Mouse (Mus musculus): ENCODE measurements around the gene Slc26a1. TPM values are rescaled to one million over a fixed set of nuclear protein-coding genes. Genes with fewer than 3 reads are reported as not detected.

Slc26a1 gene
- polyA plus RNA-seq, 1 experiment from 2014 or later: 2.1 TPM

GRCm38 (mm10) chr5:108703754-108704626 lies 28.6 kb upstream of the Slc26a1 start:
- no peak overlapping the region for H3K4me3 ChIP-seq (ENCODE audit: low read depth, low read length)
- ATAC-seq: peak; percentile 79
- peaks cover 30% of the 10 kb centered on the region for H3K36me3 ChIP-seq (ENCODE audit: control insufficient read depth, insufficient read depth)
- no peak for TF ChIP-seq CTCF (IDR thresholded peaks at IDR 0.05; ENCODE audit: low read depth)
- H3K4me1 ChIP-seq (replicated peaks; ENCODE audit: control insufficient read depth, insufficient read depth, low read length): peaks cover 16% of the 10 kb centered on the region; the same call in 1 of the 2 replicates
- 46% methylated on average over 12 of the region's 12 CpGs for WGBS
- 0 out of 2 replicates have a peak overlapping the region, but pooled peaks have one; percentile 13 for H3K4me2 ChIP-seq (replicated peaks; ENCODE audit: low read depth)
- no peaks in the 10 kb centered on the region for H3K9me3 ChIP-seq (ENCODE audit: control insufficient read depth)
- 0 out of 2 replicates have a peak overlapping the region, but pooled peaks have one; percentile 41 for H3K27ac ChIP-seq (ENCODE audit: low read depth, low read length)
- H3K27me3 ChIP-seq (replicated peaks; ENCODE audit: control insufficient read depth, insufficient read depth, low read length): no peaks in the 10 kb centered on the region
- H3K9ac ChIP-seq (ENCODE audit: low read depth, low read length): no peak overlapping the region

- ATAC-seq: no peak
- H3K9ac ChIP-seq (ENCODE audit: low read depth, low read length): no peak overlapping the region
Observed at GRCm38 (mm10) chr5:108701341-108702021, 26.1 kb upstream of the Slc26a1 start.

GRCm38 (mm10) chr5:108700346-108700745 lies 25.0 kb upstream of the Slc26a1 start:
- Histone ChIP-seq H3K4me1 (replicated peaks; ENCODE audit: control insufficient read depth, insufficient read depth, low read length) (peaks cover 16% of the 10 kb centered on the region; the same call in 1 of the 2 replicates), H3K4me3 (ENCODE audit: low read depth, low read length) (no peak overlapping the region), H3K36me3 (ENCODE audit: control insufficient read depth, insufficient read depth) (peaks cover 10% of the 10 kb centered on the region), H3K27me3 (replicated peaks; ENCODE audit: control insufficient read depth, insufficient read depth, low read length) (no peaks in the 10 kb centered on the region), H3K4me2 (replicated peaks; ENCODE audit: low read depth) (no peak overlapping the region), H3K9ac (ENCODE audit: low read depth, low read length) (no peak overlapping the region), H3K27ac (ENCODE audit: low read depth, low read length) (peak overlapping the region; percentile 8; the same call in 1 of the 2 replicates), H3K9me3 (ENCODE audit: control insufficient read depth) (no peaks in the 10 kb centered on the region)
- TF ChIP-seq CTCF (IDR thresholded peaks at IDR 0.05; ENCODE audit: low read depth): no peak
- ATAC-seq: peak; percentile 20
- 25% methylated on average over 3 of the region's 3 CpGs for WGBS

More at GRCm38 (mm10) chr5:108701341-108702021, 26.1 kb upstream of the Slc26a1 start:
- no peaks in the 10 kb centered on the region for H3K27me3 ChIP-seq (replicated peaks; ENCODE audit: control insufficient read depth, insufficient read depth, low read length)
- no peak overlapping the region for H3K27ac ChIP-seq (ENCODE audit: low read depth, low read length)
- TF ChIP-seq CTCF (IDR thresholded peaks at IDR 0.05; ENCODE audit: low read depth): no peak
- H3K4me2 ChIP-seq (replicated peaks; ENCODE audit: low read depth): no peak overlapping the region
- no peaks in the 10 kb centered on the region for H3K9me3 ChIP-seq (ENCODE audit: control insufficient read depth)
- H3K36me3 ChIP-seq (ENCODE audit: control insufficient read depth, insufficient read depth): peaks cover 22% of the 10 kb centered on the region
- no peak overlapping the region for H3K4me3 ChIP-seq (ENCODE audit: low read depth, low read length)
- WGBS: 75% methylated on average over 10 of the region's 10 CpGs
- peaks cover 16% of the 10 kb centered on the region; the same call in 1 of the 2 replicates for H3K4me1 ChIP-seq (replicated peaks; ENCODE audit: control insufficient read depth, insufficient read depth, low read length)

GRCm38 (mm10) chr5:108697341-108697753 lies 22.0 kb upstream of the Slc26a1 start:
- Histone ChIP-seq H3K27ac (ENCODE audit: low read depth, low read length) (no peak overlapping the region), H3K36me3 (ENCODE audit: control insufficient read depth, insufficient read depth) (no peaks in the 10 kb centered on the region), H3K4me1 (replicated peaks; ENCODE audit: control insufficient read depth, insufficient read depth, low read length) (peaks cover 4% of the 10 kb centered on the region; the same call in 1 of the 2 replicates), H3K27me3 (replicated peaks; ENCODE audit: control insufficient read depth, insufficient read depth, low read length) (no peaks in the 10 kb centered on the region), H3K9me3 (ENCODE audit: control insufficient read depth) (no peaks in the 10 kb centered on the region), H3K4me2 (replicated peaks; ENCODE audit: low read depth) (no peak overlapping the region), H3K4me3 (ENCODE audit: low read depth, low read length) (no peak overlapping the region), H3K9ac (ENCODE audit: low read depth, low read length) (no peak overlapping the region)
- 39% methylated on average over 4 of the region's 4 CpGs for WGBS
- TF ChIP-seq CTCF (IDR thresholded peaks at IDR 0.05; ENCODE audit: low read depth): no peak
- no peak for ATAC-seq

- Histone ChIP-seq H3K9me3 (ENCODE audit: control insufficient read depth) (no peaks in the 10 kb centered on the region), H3K4me1 (replicated peaks; ENCODE audit: control insufficient read depth, insufficient read depth, low read length) (peaks cover 9% of the 10 kb centered on the region), H3K9ac (ENCODE audit: low read depth, low read length) (no peak overlapping the region), H3K4me3 (ENCODE audit: low read depth, low read length) (no peak overlapping the region), H3K36me3 (ENCODE audit: control insufficient read depth, insufficient read depth) (no peaks in the 10 kb centered on the region), H3K4me2 (replicated peaks; ENCODE audit: low read depth) (no peak overlapping the region), H3K27me3 (replicated peaks; ENCODE audit: control insufficient read depth, insufficient read depth, low read length) (no peaks in the 10 kb centered on the region), H3K27ac (ENCODE audit: low read depth, low read length) (no peak overlapping the region)
- WGBS: 75% methylated on average over 3 of the region's 3 CpGs
- no peak for TF ChIP-seq CTCF (IDR thresholded peaks at IDR 0.05; ENCODE audit: low read depth)
- ATAC-seq: no peak
Observed at GRCm38 (mm10) chr5:108696542-108696941, 21.2 kb upstream of the Slc26a1 start.

- Histone ChIP-seq H3K9ac (ENCODE audit: low read depth, low read length) (no peak overlapping the region), H3K27ac (ENCODE audit: low read depth, low read length) (no peak overlapping the region), H3K27me3 (replicated peaks; ENCODE audit: control insufficient read depth, insufficient read depth, low read length) (no peaks in the 10 kb centered on the region), H3K4me1 (replicated peaks; ENCODE audit: control insufficient read depth, insufficient read depth, low read length) (peaks cover 9% of the 10 kb centered on the region), H3K36me3 (ENCODE audit: control insufficient read depth, insufficient read depth) (no peaks in the 10 kb centered on the region), H3K9me3 (ENCODE audit: control insufficient read depth) (no peaks in the 10 kb centered on the region), H3K4me2 (replicated peaks; ENCODE audit: low read depth) (peak overlapping the region; percentile 96; the same call in 1 of the 2 replicates), H3K4me3 (ENCODE audit: low read depth, low read length) (no peak overlapping the region)
- no peak for ATAC-seq
- WGBS: 93% methylated on average over 11 of the region's 12 CpGs
- TF ChIP-seq CTCF (IDR thresholded peaks at IDR 0.05; ENCODE audit: low read depth): no peak
Observed at GRCm38 (mm10) chr5:108695861-108696260, 20.5 kb upstream of the Slc26a1 start.

Data from intestine, postnatal 0 days (tissue).